Mouse (Mus musculus) heart, adult 2 months (tissue): ENCODE data around the gene Nfatc2ip.

Source experiments
- CTCF ChIP-seq: fragments of 200-600 bp; IDR thresholded peaks from 2 replicates; pipeline ENCODE4 v1.8.1; 2022; ENCODE audit warnings: antibody characterized with exemption, mild to moderate bottlenecking, moderate library complexity
- EP300 ChIP-seq: fragments of 200-500 bp; IDR thresholded peaks from 2 replicates; pipeline ENCODE4 v1.6.1; 2011; ENCODE audit warnings: low read depth, low read length, control low read depth; ENCODE audit not compliant: insufficient read depth
- POLR2A ChIP-seq: fragments of 200-500 bp; IDR thresholded peaks from 2 replicates; pipeline ENCODE4 v1.6.1; 2011; ENCODE audit warnings: mild to moderate bottlenecking, low read depth, low read length, control low read depth; ENCODE audit not compliant: insufficient read depth

GRCm38 (mm10) chr7:126444536-126444935 is 48.0 kb upstream of the Nfatc2ip start:
- no peak for TF ChIP-seq POLR2A
- TF ChIP-seq CTCF: no peak
- no peak for TF ChIP-seq EP300
